Mouse (Mus musculus): ENCODE measurements at regions not wholly inside any gene's neighbourhood (a gene's known extent, or its start where the extent isn't known, plus 50 kb on each side); places are given as distances from the start of the nearest gene placed in this dataset.

DNA sequence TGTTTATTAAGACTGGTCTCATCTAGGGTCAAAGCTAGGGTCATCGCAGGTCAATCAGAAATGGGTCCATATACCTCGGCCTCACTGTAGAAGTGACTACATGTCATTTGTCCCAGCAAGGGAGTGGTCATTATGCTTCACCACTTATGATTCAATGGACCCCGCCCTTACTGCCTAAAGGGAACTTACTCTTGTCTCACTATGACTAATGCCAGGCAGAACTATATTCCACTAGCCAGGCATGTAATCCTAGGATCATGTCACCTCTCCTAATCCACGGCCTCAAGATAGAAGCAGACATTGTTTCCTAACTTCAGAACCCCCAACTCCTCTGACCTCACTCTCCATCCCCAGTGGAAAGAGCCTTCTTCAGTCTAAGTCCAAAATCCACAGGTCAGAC, 108.3 kb downstream of the Atp6ap1l start:
- H3K9ac ChIP-seq (replicated peaks; ENCODE audit: low read length), result no peak overlapping the region
- WGBS, result 95% methylated on average over 4 of the region's 4 CpGs
- H3K9me3 ChIP-seq (ENCODE audit: low read length), result no peaks in the 10 kb centered on the region
- no peaks in the 10 kb centered on the region for H3K36me3 ChIP-seq (ENCODE audit: insufficient read depth, low read length)
- 0 out of 2 replicates have a peak, but pooled peaks cover 6% of the 10 kb centered on the region for H3K4me1 ChIP-seq (ENCODE audit: insufficient read depth, low read length)
- H3K4me2 ChIP-seq (replicated peaks; ENCODE audit: low read depth, low read length), result no peak overlapping the region
- no peak overlapping the region for H3K4me3 ChIP-seq (ENCODE audit: low read length)
- no peak for ATAC-seq (ENCODE audit: low FRiP score, low TSS enrichment)
- no peaks in the 10 kb centered on the region for H3K27me3 ChIP-seq (ENCODE audit: insufficient read depth, low read length)
- no peak overlapping the region for H3K27ac ChIP-seq (ENCODE audit: low read length)

DNA sequence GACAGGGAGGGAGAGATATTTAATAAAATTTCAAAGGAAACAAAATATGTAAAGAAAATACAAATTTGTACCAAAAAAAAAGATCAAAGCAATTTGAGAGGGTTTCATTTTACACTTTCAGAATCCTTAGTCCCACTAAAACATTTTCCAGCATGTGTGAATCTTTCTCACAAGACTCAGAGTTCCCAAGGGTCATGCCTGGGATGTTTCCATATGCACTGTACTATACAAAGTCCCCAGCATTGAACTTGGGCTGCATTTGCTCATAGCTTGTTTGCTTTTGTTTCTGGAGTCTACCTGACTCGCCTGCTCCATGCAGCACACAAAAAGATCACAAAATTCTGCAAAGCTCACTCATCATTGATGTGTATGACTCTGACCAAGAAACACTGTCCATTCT, 122.7 kb downstream of the Atp6ap1l start:
- Histone ChIP-seq H3K9me3 (ENCODE audit: low read length) (no peaks in the 10 kb centered on the region), H3K4me2 (replicated peaks; ENCODE audit: low read depth, low read length) (no peak overlapping the region), H3K27ac (ENCODE audit: low read length) (no peak overlapping the region), H3K36me3 (ENCODE audit: insufficient read depth, low read length) (no peaks in the 10 kb centered on the region), H3K9ac (replicated peaks; ENCODE audit: low read length) (no peak overlapping the region), H3K4me1 (ENCODE audit: insufficient read depth, low read length) (no peaks in the 10 kb centered on the region), H3K27me3 (ENCODE audit: insufficient read depth, low read length) (no peaks in the 10 kb centered on the region), H3K4me3 (ENCODE audit: low read length) (no peak overlapping the region)
- 94% methylated on average over 1 of the region's 1 CpGs for WGBS
- no peak for ATAC-seq (ENCODE audit: low FRiP score, low TSS enrichment)

GRCm38 (mm10) chr13:90781974-90782373, 123.2 kb downstream of the Atp6ap1l start:
- Histone ChIP-seq H3K27me3 (ENCODE audit: insufficient read depth, low read length) (no peaks in the 10 kb centered on the region), H3K4me1 (ENCODE audit: insufficient read depth, low read length) (no peaks in the 10 kb centered on the region), H3K27ac (ENCODE audit: low read length) (no peak overlapping the region), H3K4me3 (ENCODE audit: low read length) (no peak overlapping the region), H3K4me2 (replicated peaks; ENCODE audit: low read depth, low read length) (no peak overlapping the region), H3K9me3 (ENCODE audit: low read length) (no peaks in the 10 kb centered on the region), H3K36me3 (ENCODE audit: insufficient read depth, low read length) (no peaks in the 10 kb centered on the region), H3K9ac (replicated peaks; ENCODE audit: low read length) (no peak overlapping the region)
- 65% methylated on average over 2 of the region's 2 CpGs for WGBS
- no peak for ATAC-seq (ENCODE audit: low FRiP score, low TSS enrichment)

GRCm38 (mm10) chr13:90777952-90778298, 127.2 kb downstream of the Atp6ap1l start:
- ATAC-seq (ENCODE audit: low FRiP score, low TSS enrichment), result no peak
- H3K9ac ChIP-seq (replicated peaks; ENCODE audit: low read length), result no peak overlapping the region
- WGBS, result 63% methylated on average over 4 of the region's 4 CpGs
- no peaks in the 10 kb centered on the region; the same call in 1 of the 2 replicates for H3K9me3 ChIP-seq (ENCODE audit: low read length)
- H3K4me3 ChIP-seq (ENCODE audit: low read length), result no peak overlapping the region
- H3K4me1 ChIP-seq (ENCODE audit: insufficient read depth, low read length), result no peaks in the 10 kb centered on the region
- H3K27me3 ChIP-seq (ENCODE audit: insufficient read depth, low read length), result no peaks in the 10 kb centered on the region
- no peak overlapping the region for H3K4me2 ChIP-seq (replicated peaks; ENCODE audit: low read depth, low read length)
- no peaks in the 10 kb centered on the region for H3K36me3 ChIP-seq (ENCODE audit: insufficient read depth, low read length)
- no peak overlapping the region for H3K27ac ChIP-seq (ENCODE audit: low read length)

GRCm38 (mm10) chr13:90777123-90777951, 127.8 kb downstream of the Atp6ap1l start:
- Histone ChIP-seq H3K4me3 (ENCODE audit: low read length) (no peak overlapping the region), H3K27me3 (ENCODE audit: insufficient read depth, low read length) (no peaks in the 10 kb centered on the region), H3K36me3 (ENCODE audit: insufficient read depth, low read length) (no peaks in the 10 kb centered on the region), H3K9ac (replicated peaks; ENCODE audit: low read length) (no peak overlapping the region), H3K9me3 (ENCODE audit: low read length) (no peaks in the 10 kb centered on the region; the same call in 1 of the 2 replicates), H3K4me1 (ENCODE audit: insufficient read depth, low read length) (no peaks in the 10 kb centered on the region), H3K4me2 (replicated peaks; ENCODE audit: low read depth, low read length) (no peak overlapping the region), H3K27ac (ENCODE audit: low read length) (no peak overlapping the region)
- 87% methylated on average over 5 of the region's 5 CpGs for WGBS
- ATAC-seq (ENCODE audit: low FRiP score, low TSS enrichment), result no peak

GRCm38 (mm10) chr13:90762154-90762553, 143.0 kb downstream of the Atp6ap1l start:
- 0 out of 2 replicates have a peak, but pooled peaks cover 2% of the 10 kb centered on the region for H3K4me1 ChIP-seq (ENCODE audit: insufficient read depth, low read length)
- H3K36me3 ChIP-seq (ENCODE audit: insufficient read depth, low read length), result no peaks in the 10 kb centered on the region
- no peak overlapping the region for H3K27ac ChIP-seq (ENCODE audit: low read length)
- no peak overlapping the region for H3K4me3 ChIP-seq (ENCODE audit: low read length)
- WGBS, result 60% methylated on average over 2 of the region's 2 CpGs
- H3K9ac ChIP-seq (replicated peaks; ENCODE audit: low read length), result no peak overlapping the region
- no peak for ATAC-seq (ENCODE audit: low FRiP score, low TSS enrichment)
- H3K27me3 ChIP-seq (ENCODE audit: insufficient read depth, low read length), result no peaks in the 10 kb centered on the region
- H3K9me3 ChIP-seq (ENCODE audit: low read length), result no peaks in the 10 kb centered on the region
- H3K4me2 ChIP-seq (replicated peaks; ENCODE audit: low read depth, low read length), result no peak overlapping the region

DNA sequence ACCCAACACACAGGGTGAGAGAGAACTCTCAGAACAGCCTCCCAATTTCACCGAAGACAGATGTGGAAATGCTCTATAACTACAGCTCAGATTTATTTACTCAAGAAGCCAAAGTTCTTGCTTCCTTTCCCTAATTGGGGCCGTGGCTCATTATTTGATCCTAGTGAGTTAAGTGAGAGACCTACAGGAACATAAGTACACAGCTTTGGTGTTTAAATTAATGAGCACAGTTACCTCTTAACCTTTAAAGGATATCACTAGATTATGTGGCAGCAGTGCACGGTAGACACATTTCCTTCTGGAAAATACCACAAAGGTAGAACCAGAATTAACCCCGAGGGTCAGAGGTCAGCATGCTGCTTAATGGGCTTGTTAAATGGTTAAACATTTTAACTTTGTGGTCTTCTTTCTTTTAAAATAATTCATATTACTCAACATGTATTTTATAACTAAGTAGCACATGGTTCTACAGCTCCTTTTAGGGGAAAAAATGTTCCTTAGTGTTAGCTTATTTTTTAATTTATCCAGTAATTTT, 144.6 kb downstream of the Atp6ap1l start:
- 0 out of 2 replicates have a peak, but pooled peaks have one; percentile 12 for ATAC-seq (ENCODE audit: low FRiP score, low TSS enrichment)
- 22% methylated on average over 4 of the region's 4 CpGs for WGBS
- no peaks in the 10 kb centered on the region for H3K36me3 ChIP-seq (ENCODE audit: insufficient read depth, low read length)

GRCm38 (mm10) chr13:90754451-90754850, 150.7 kb downstream of the Atp6ap1l start:
- Histone ChIP-seq H3K36me3 (ENCODE audit: insufficient read depth, low read length) (no peaks in the 10 kb centered on the region), H3K4me2 (replicated peaks; ENCODE audit: low read depth, low read length) (no peak overlapping the region), H3K27ac (ENCODE audit: low read length) (no peak overlapping the region), H3K27me3 (ENCODE audit: insufficient read depth, low read length) (no peaks in the 10 kb centered on the region), H3K4me1 (ENCODE audit: insufficient read depth, low read length) (no peaks in the 10 kb centered on the region), H3K9me3 (ENCODE audit: low read length) (no peaks in the 10 kb centered on the region), H3K4me3 (ENCODE audit: low read length) (no peak overlapping the region), H3K9ac (replicated peaks; ENCODE audit: low read length) (no peak overlapping the region)
- ATAC-seq (ENCODE audit: low FRiP score, low TSS enrichment), result no peak
- WGBS, result 84% methylated on average over 3 of the region's 3 CpGs

More for the DNA sequence above, 144.6 kb downstream of the Atp6ap1l start:
- Histone ChIP-seq H3K4me2 (replicated peaks; ENCODE audit: low read depth, low read length) (no peak overlapping the region), H3K4me1 (ENCODE audit: insufficient read depth, low read length) (0 out of 2 replicates have a peak, but pooled peaks cover 2% of the 10 kb centered on the region), H3K27ac (ENCODE audit: low read length) (no peak overlapping the region), H3K27me3 (ENCODE audit: insufficient read depth, low read length) (no peaks in the 10 kb centered on the region), H3K4me3 (ENCODE audit: low read length) (no peak overlapping the region), H3K9me3 (ENCODE audit: low read length) (no peaks in the 10 kb centered on the region), H3K9ac (replicated peaks; ENCODE audit: low read length) (no peak overlapping the region)

DNA sequence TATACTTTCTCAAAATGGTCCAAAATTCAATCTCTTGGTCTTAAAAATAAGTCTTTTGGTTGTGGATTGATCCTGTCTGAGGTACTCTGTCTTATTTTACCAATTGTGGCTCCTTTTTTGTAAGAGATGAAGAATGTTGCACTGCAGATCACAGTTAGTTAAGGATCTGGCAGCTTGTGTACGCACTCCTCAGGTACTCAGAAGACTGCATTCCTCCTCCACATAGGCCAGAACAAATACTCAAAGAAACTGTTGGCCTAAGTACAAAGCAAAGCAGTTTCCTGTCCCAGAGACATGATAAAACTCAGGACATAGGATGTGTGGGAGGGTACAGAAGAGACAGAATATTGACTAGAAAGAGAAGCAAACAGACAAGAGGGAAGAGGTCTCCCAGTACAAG, 155.4 kb downstream of the Atp6ap1l start:
- WGBS, result 68% methylated on average over 1 of the region's 1 CpGs

DNA sequence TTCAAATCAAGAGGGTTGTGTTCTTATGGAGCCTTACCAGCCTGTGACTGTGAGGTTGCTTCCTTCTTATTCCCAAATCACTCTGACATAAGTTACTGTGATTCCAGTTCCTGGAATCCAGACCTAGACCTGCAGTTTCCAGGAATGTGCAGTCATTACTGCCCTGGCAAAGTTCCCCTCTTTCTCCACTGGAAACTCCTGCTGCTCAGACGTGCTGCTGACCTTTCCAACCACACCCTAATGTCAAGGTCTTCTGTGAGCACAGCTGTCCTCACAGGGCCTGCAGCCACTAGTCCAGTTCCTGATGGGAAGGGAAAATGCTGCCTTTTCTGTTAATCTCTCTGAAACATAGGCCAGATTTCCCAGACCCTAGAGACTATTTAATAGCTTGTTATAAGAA, 160.1 kb downstream of the Atp6ap1l start:
- Histone ChIP-seq H3K9ac (replicated peaks; ENCODE audit: low read length) (no peak overlapping the region), H3K4me1 (ENCODE audit: insufficient read depth, low read length) (no peaks in the 10 kb centered on the region), H3K36me3 (ENCODE audit: insufficient read depth, low read length) (no peaks in the 10 kb centered on the region), H3K4me3 (ENCODE audit: low read length) (no peak overlapping the region), H3K27me3 (ENCODE audit: insufficient read depth, low read length) (no peaks in the 10 kb centered on the region), H3K27ac (ENCODE audit: low read length) (no peak overlapping the region), H3K9me3 (ENCODE audit: low read length) (no peaks in the 10 kb centered on the region), H3K4me2 (replicated peaks; ENCODE audit: low read depth, low read length) (no peak overlapping the region)
- 10% methylated on average over 1 of the region's 1 CpGs for WGBS
- no peak for ATAC-seq (ENCODE audit: low FRiP score, low TSS enrichment)

More for the DNA sequence above, 155.4 kb downstream of the Atp6ap1l start:
- no peaks in the 10 kb centered on the region for H3K27me3 ChIP-seq (ENCODE audit: insufficient read depth, low read length)
- H3K4me3 ChIP-seq (ENCODE audit: low read length), result no peak overlapping the region
- no peaks in the 10 kb centered on the region for H3K4me1 ChIP-seq (ENCODE audit: insufficient read depth, low read length)
- no peak overlapping the region for H3K27ac ChIP-seq (ENCODE audit: low read length)
- no peak overlapping the region for H3K9ac ChIP-seq (replicated peaks; ENCODE audit: low read length)
- H3K9me3 ChIP-seq (ENCODE audit: low read length), result no peaks in the 10 kb centered on the region
- no peak for ATAC-seq (ENCODE audit: low FRiP score, low TSS enrichment)
- H3K36me3 ChIP-seq (ENCODE audit: insufficient read depth, low read length), result no peaks in the 10 kb centered on the region
- H3K4me2 ChIP-seq (replicated peaks; ENCODE audit: low read depth, low read length), result no peak overlapping the region
